Mouse (Mus musculus): ENCODE measurements at regions not wholly inside any gene's neighbourhood (a gene's known extent, or its start where the extent isn't known, plus 50 kb on each side); places are given as distances from the start of the nearest gene placed in this dataset.

DNA sequence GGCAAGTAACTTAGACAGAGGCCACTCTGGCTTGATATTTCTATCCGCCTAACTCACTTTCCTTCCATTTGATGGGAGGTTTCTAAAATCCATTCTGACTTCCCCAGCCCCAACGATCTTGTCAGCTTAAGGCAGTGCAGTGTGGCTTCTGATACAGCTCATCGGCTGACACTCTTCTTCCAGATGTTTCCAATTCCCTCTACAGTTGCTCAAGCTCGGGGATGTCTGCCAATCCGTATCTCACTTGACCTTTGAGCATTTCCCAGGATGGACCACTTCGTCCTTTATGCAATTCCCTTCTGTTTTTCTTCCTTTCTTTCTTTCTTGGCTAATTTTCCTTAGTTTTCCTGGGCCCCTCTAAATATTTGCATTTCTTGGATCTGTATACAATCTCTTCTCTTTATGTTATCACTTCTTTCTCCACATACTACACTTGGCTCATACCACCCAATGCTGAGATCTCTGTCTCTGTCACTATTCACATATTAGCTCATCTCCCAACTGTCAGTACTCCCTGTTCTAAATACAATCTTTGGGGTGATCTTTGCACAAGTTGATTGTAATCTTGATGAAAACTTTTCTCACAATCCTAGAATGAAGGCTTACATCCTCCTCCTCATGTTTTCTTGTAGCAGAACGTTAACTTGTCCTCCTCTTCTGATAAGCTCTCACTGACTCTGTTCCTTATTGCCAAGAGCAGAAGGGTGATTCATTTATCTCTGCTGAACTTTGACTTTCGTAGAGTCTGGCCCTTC, 2636.5 kb upstream of the Gm7489 start:
- TF ChIP-seq CTCF (IDR thresholded peaks at IDR 0.05; ENCODE audit: low read depth) (no peak), EP300 (IDR thresholded peaks at IDR 0.05; ENCODE audit: low read depth) (no peak)
